ENCODE assay signal across 8 mouse cellular contexts in the genomic region with DNA sequence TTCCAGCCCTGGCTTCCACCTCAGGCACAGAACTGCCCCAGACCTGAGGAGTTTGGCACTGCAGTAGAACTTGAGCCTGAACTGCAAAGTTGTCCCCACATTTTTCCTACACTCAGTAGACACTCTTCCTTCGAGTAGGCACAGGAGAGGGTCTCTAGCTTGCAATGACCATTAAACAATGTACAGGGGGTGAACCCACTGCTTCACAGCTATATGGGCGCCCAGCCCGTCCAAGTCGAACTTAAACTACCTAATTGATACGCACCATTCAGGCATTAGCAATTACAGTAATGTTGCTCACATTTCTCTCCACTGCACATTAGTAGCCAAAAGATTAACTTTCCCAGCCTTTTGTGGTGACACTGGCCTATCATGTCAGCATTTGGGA. TPM values are rescaled to one million over a fixed set of nuclear protein-coding genes. Genes with fewer than 3 reads are reported as not detected.
DNase-seq lines count a peak whose midpoint lies in the region; ATAC-seq and TF ChIP-seq lines count a peak whose summit lies in the region.

No protein-coding gene starts in this region.

- H3K4me3 ChIP-seq in kidney, embryonic 15.5 days (replicated peaks): peak overlapping the region; percentile 87
- peak overlapping the region; percentile 68 for H3K4me3 ChIP-seq in cortical plate, adult 2 months (ENCODE audit: insufficient read depth, low read length)
- H3K4me3 ChIP-seq in hindbrain, postnatal 0 days (ENCODE audit: low read length): peak overlapping the region; percentile 74
- peak overlapping the region; percentile 92 for H3K4me3 ChIP-seq in midbrain, embryonic 16.5 days (ENCODE audit: low read depth, low read length)

- no peaks in the 10 kb centered on the region; the same call in 1 of the 2 replicates for H3K27me3 ChIP-seq in kidney, embryonic 15.5 days
- no peaks in the 10 kb centered on the region for H3K27me3 ChIP-seq in hindbrain, postnatal 0 days (ENCODE audit: insufficient read depth, low read length)
- H3K27me3 ChIP-seq in midbrain, embryonic 16.5 days (ENCODE audit: control insufficient read depth, insufficient read depth, low read depth, low read length): no peaks in the 10 kb centered on the region

- intact Hi-C loops in left cerebral cortex, postnatal 25 days (cut with DNase I): loop anchor here (2.0 kb wide), 1 partner anchor 113 kb away; a partner anchor contains a TSS

- H3K4me2 ChIP-seq in kidney, embryonic 15.5 days: peak overlapping the region; percentile 69
- H3K4me2 ChIP-seq in hindbrain, postnatal 0 days (ENCODE audit: low read depth, low read length): peak overlapping the region; percentile 57
- H3K4me2 ChIP-seq in midbrain, embryonic 16.5 days (ENCODE audit: low read length): peak overlapping the region; percentile 75

- peaks cover 16% of the 10 kb centered on the region for H3K36me3 ChIP-seq in kidney, embryonic 15.5 days
- no peaks in the 10 kb centered on the region for H3K36me3 ChIP-seq in hindbrain, postnatal 0 days (ENCODE audit: insufficient read depth, low read length)
- peaks cover 6% of the 10 kb centered on the region for H3K36me3 ChIP-seq in midbrain, embryonic 16.5 days (ENCODE audit: control insufficient read depth, insufficient read depth, low read length)

- peak overlapping the region; percentile 81 for H3K9ac ChIP-seq in kidney, embryonic 15.5 days
- H3K9ac ChIP-seq in hindbrain, postnatal 0 days (replicated peaks; ENCODE audit: low read length): peak overlapping the region; percentile 80; the same call in 1 of the 2 replicates
- H3K9ac ChIP-seq in midbrain, embryonic 16.5 days (ENCODE audit: low read depth, low read length): peak overlapping the region; percentile 90

- peaks cover 15% of the 10 kb centered on the region for H3K9me3 ChIP-seq in kidney, embryonic 15.5 days (replicated peaks)
- no peaks in the 10 kb centered on the region for H3K9me3 ChIP-seq in hindbrain, postnatal 0 days (ENCODE audit: low read length)
- peaks cover 14% of the 10 kb centered on the region for H3K9me3 ChIP-seq in midbrain, embryonic 16.5 days (replicated peaks; ENCODE audit: control insufficient read depth, low read length, poor library complexity, severe bottlenecking)

- TF ChIP-seq CTCF in cortical plate, adult 2 months (IDR thresholded peaks at IDR 0.05; ENCODE audit: extremely low read depth, insufficient read depth, low read length): no peak
- no peak for TF ChIP-seq CTCF in hindbrain, postnatal 0 days (IDR thresholded peaks at IDR 0.05; ENCODE audit: low read depth)

- peaks cover 11% of the 10 kb centered on the region; the same call in 1 of the 2 replicates for H3K4me1 ChIP-seq in kidney, embryonic 15.5 days
- H3K4me1 ChIP-seq in cortical plate, adult 2 months (ENCODE audit: control insufficient read depth, insufficient read depth, low read length): no peaks in the 10 kb centered on the region
- peaks cover 5% of the 10 kb centered on the region; the same call in 1 of the 2 replicates for H3K4me1 ChIP-seq in hindbrain, postnatal 0 days (ENCODE audit: insufficient read depth, low read length)
- H3K4me1 ChIP-seq in midbrain, embryonic 16.5 days (ENCODE audit: control insufficient read depth, insufficient read depth, low read length): peaks cover 10% of the 10 kb centered on the region

- DNase-seq in kidney, adult 8-10 months: no peak
- no peak for DNase-seq in hindbrain, postnatal 0 days (ENCODE audit: low spot score)
- no peak for DNase-seq in thymus, postnatal 36 days
- no peak for DNase-seq in left cerebral cortex, postnatal 25 days (ENCODE audit: low spot score in 2 of 2)
- no peak for DNase-seq in right cerebral cortex, postnatal 10 days (ENCODE audit: low spot score in 2 of 2)

- WGBS in kidney, embryonic 15.5 days: 72% methylated on average over 5 of the region's 5 CpGs
- WGBS in hindbrain, postnatal 0 days: 68% methylated on average over 5 of the region's 5 CpGs
- WGBS in midbrain, embryonic 16.5 days: 71% methylated on average over 5 of the region's 5 CpGs

- TF ChIP-seq POLR2A in cortical plate, adult 2 months (IDR thresholded peaks at IDR 0.05; ENCODE audit: extremely low read depth, insufficient read depth, low read length): no peak

- H3K27ac ChIP-seq in kidney, embryonic 15.5 days: peak overlapping the region; percentile 91; the same call in 1 of the 2 replicates
- H3K27ac ChIP-seq in cortical plate, adult 2 months (ENCODE audit: insufficient read depth, low read length): no peak overlapping the region
- H3K27ac ChIP-seq in hindbrain, postnatal 0 days: peak overlapping the region; percentile 86; the same call in 1 of the 2 replicates
- H3K27ac ChIP-seq in midbrain, embryonic 16.5 days (ENCODE audit: low read length): peak overlapping the region; percentile 92

- no peak for ATAC-seq in kidney, embryonic 15.5 days (replicated peaks; ENCODE audit: low FRiP score)
- ATAC-seq in hindbrain, postnatal 0 days: no peak
- no peak for ATAC-seq in midbrain, embryonic 16.5 days

RNA-seq across cellular contexts. Expression of a gene that starts 0.3 kb away (rescaled TPM):
- polyA plus RNA-seq in kidney, embryonic 15.5 days (2015; fragmentation: Nextera tagmentation; extraction: Ambion mirVana): 14.3 and 17.3 TPM in 2 replicates
- polyA plus RNA-seq in cortical plate, adult 2 months (2012; rRNA removed): 22.5 and 23.1 TPM in 2 replicates
- total RNA-seq in hindbrain, postnatal 0 days (2014; rRNA removed): 10.3 and 11.7 TPM in 2 replicates
- 30.2 and 31.4 TPM in 2 replicates for polyA plus RNA-seq in hindbrain, postnatal 0 days (2015; fragmentation: Nextera tagmentation; extraction: Ambion mirVana)
- 29.9 and 33.0 TPM in 2 replicates for polyA plus RNA-seq in midbrain, embryonic 16.5 days (2015; fragmentation: Nextera tagmentation; extraction: Ambion mirVana)
- total RNA-seq in left cerebral cortex, postnatal 25 days (2021): 10 to 100 TPM; 21.7 to 22.3 TPM
